Mouse (Mus musculus): Measurements from ENCODE around the gene Aldh8a1. TPM values are rescaled to one million over a fixed set of nuclear protein-coding genes. Genes with fewer than 3 reads are reported as not detected.
"Not testable (repeated sequence)": the region's sequence is repeated elsewhere in the genome, so short reads cannot be mapped to it uniquely, and the experiment has no call there.

Gene Aldh8a1
- polyA plus RNA-seq, 1 experiment from 2014 or later = 0.13 TPM

- Histone ChIP-seq H3K36me3 (ENCODE audit: control insufficient read depth, insufficient read depth, low read length) (no peaks in the 10 kb centered on the region), H3K4me3 (ENCODE audit: low read depth, low read length) (no peak overlapping the region), H3K4me2 (replicated peaks; ENCODE audit: low read depth, low read length) (no peak overlapping the region), H3K9me3 (ENCODE audit: control insufficient read depth, low read depth, low read length) (no peaks in the 10 kb centered on the region), H3K27me3 (ENCODE audit: control insufficient read depth, insufficient read depth, low read length) (no peaks in the 10 kb centered on the region), H3K27ac (ENCODE audit: low read length) (no peak overlapping the region), H3K4me1 (ENCODE audit: control insufficient read depth, insufficient read depth, low read length) (no peaks in the 10 kb centered on the region), H3K9ac (replicated peaks; ENCODE audit: low read depth, low read length) (no peak overlapping the region)
- no peak for ATAC-seq (ENCODE audit: insufficient number of reproducible peaks, insufficient read depth, low FRiP score, low read depth)
- WGBS = 21% methylated on average over 6 of the region's 6 CpGs
Measured at GRCm38 (mm10) chr10:21382914-21383313, 5.8 kb downstream of the Aldh8a1 start.

- H3K4me2 ChIP-seq (replicated peaks; ENCODE audit: low read depth, low read length) = no peak overlapping the region
- H3K4me1 ChIP-seq (ENCODE audit: control insufficient read depth, insufficient read depth, low read length) = no peaks in the 10 kb centered on the region
- no peaks in the 10 kb centered on the region for H3K36me3 ChIP-seq (ENCODE audit: control insufficient read depth, insufficient read depth, low read length)
- no peaks in the 10 kb centered on the region for H3K9me3 ChIP-seq (ENCODE audit: control insufficient read depth, low read depth, low read length)
- no peak for ATAC-seq (ENCODE audit: insufficient number of reproducible peaks, insufficient read depth, low FRiP score, low read depth)
- H3K4me3 ChIP-seq (ENCODE audit: low read depth, low read length) = no peak overlapping the region
- H3K27me3 ChIP-seq (ENCODE audit: control insufficient read depth, insufficient read depth, low read length) = no peaks in the 10 kb centered on the region
- H3K27ac ChIP-seq (ENCODE audit: low read length) = no peak overlapping the region
- WGBS = 82% methylated on average over 3 of the region's 3 CpGs
- no peak overlapping the region for H3K9ac ChIP-seq (replicated peaks; ENCODE audit: low read depth, low read length)
Measured at GRCm38 (mm10) chr10:21385111-21385663, 8.1 kb downstream of the Aldh8a1 start.

- H3K4me3 ChIP-seq (ENCODE audit: low read depth, low read length) = no peak overlapping the region
- no peak for ATAC-seq (ENCODE audit: insufficient number of reproducible peaks, insufficient read depth, low FRiP score, low read depth)
- no peaks in the 10 kb centered on the region for H3K4me1 ChIP-seq (ENCODE audit: control insufficient read depth, insufficient read depth, low read length)
- no peak overlapping the region for H3K27ac ChIP-seq (ENCODE audit: low read length)
- H3K9ac ChIP-seq (replicated peaks; ENCODE audit: low read depth, low read length) = no peak overlapping the region
- WGBS = 85% methylated on average over 11 of the region's 11 CpGs
- H3K36me3 ChIP-seq (ENCODE audit: control insufficient read depth, insufficient read depth, low read length) = no peaks in the 10 kb centered on the region
- no peaks in the 10 kb centered on the region for H3K9me3 ChIP-seq (ENCODE audit: control insufficient read depth, low read depth, low read length)
- H3K27me3 ChIP-seq (ENCODE audit: control insufficient read depth, insufficient read depth, low read length) = no peaks in the 10 kb centered on the region
- no peak overlapping the region for H3K4me2 ChIP-seq (replicated peaks; ENCODE audit: low read depth, low read length)
Measured at GRCm38 (mm10) chr10:21389075-21389474, 12.0 kb downstream of the Aldh8a1 start.

GRCm38 (mm10) chr10:21390440-21390839 is 13.3 kb downstream of the Aldh8a1 start:
- 82% methylated on average over 4 of the region's 4 CpGs for WGBS
- Histone ChIP-seq H3K27ac (ENCODE audit: low read length) (no peak overlapping the region), H3K27me3 (ENCODE audit: control insufficient read depth, insufficient read depth, low read length) (no peaks in the 10 kb centered on the region), H3K4me3 (ENCODE audit: low read depth, low read length) (no peak overlapping the region), H3K4me2 (replicated peaks; ENCODE audit: low read depth, low read length) (no peak overlapping the region), H3K4me1 (ENCODE audit: control insufficient read depth, insufficient read depth, low read length) (no peaks in the 10 kb centered on the region), H3K9ac (replicated peaks; ENCODE audit: low read depth, low read length) (no peak overlapping the region), H3K9me3 (ENCODE audit: control insufficient read depth, low read depth, low read length) (no peaks in the 10 kb centered on the region), H3K36me3 (ENCODE audit: control insufficient read depth, insufficient read depth, low read length) (no peaks in the 10 kb centered on the region)
- ATAC-seq (ENCODE audit: insufficient number of reproducible peaks, insufficient read depth, low FRiP score, low read depth) = no peak

- H3K4me1 ChIP-seq (ENCODE audit: control insufficient read depth, insufficient read depth, low read length) = no peaks in the 10 kb centered on the region
- 70% methylated on average over 4 of the region's 4 CpGs for WGBS
- no peak overlapping the region for H3K9ac ChIP-seq (replicated peaks; ENCODE audit: low read depth, low read length)
- ATAC-seq (ENCODE audit: insufficient number of reproducible peaks, insufficient read depth, low FRiP score, low read depth) = no peak
- no peak overlapping the region for H3K27ac ChIP-seq (ENCODE audit: low read length)
- H3K36me3 ChIP-seq (ENCODE audit: control insufficient read depth, insufficient read depth, low read length) = no peaks in the 10 kb centered on the region
- no peaks in the 10 kb centered on the region for H3K9me3 ChIP-seq (ENCODE audit: control insufficient read depth, low read depth, low read length)
- H3K27me3 ChIP-seq (ENCODE audit: control insufficient read depth, insufficient read depth, low read length) = no peaks in the 10 kb centered on the region
- H3K4me3 ChIP-seq (ENCODE audit: low read depth, low read length) = no peak overlapping the region
- no peak overlapping the region for H3K4me2 ChIP-seq (replicated peaks; ENCODE audit: low read depth, low read length)
Measured at GRCm38 (mm10) chr10:21391286-21391685, 14.2 kb downstream of the Aldh8a1 start.

GRCm38 (mm10) chr10:21393390-21393789 is 16.3 kb downstream of the Aldh8a1 start:
- 97% methylated on average over 2 of the region's 2 CpGs for WGBS
- ATAC-seq (ENCODE audit: insufficient number of reproducible peaks, insufficient read depth, low FRiP score, low read depth) = no peak

GRCm38 (mm10) chr10:21395426-21396139 is 18.5 kb downstream of the Aldh8a1 start:
- Histone ChIP-seq H3K4me3 (ENCODE audit: low read depth, low read length) (no peak overlapping the region), H3K4me2 (replicated peaks; ENCODE audit: low read depth, low read length) (no peak overlapping the region), H3K36me3 (ENCODE audit: control insufficient read depth, insufficient read depth, low read length) (no peaks in the 10 kb centered on the region), H3K27ac (ENCODE audit: low read length) (no peak overlapping the region), H3K9ac (replicated peaks; ENCODE audit: low read depth, low read length) (no peak overlapping the region), H3K4me1 (ENCODE audit: control insufficient read depth, insufficient read depth, low read length) (0 out of 2 replicates have a peak, but pooled peaks cover 4% of the 10 kb centered on the region), H3K27me3 (ENCODE audit: control insufficient read depth, insufficient read depth, low read length) (no peaks in the 10 kb centered on the region), H3K9me3 (ENCODE audit: control insufficient read depth, low read depth, low read length) (no peaks in the 10 kb centered on the region)
- WGBS = 84% methylated on average over 14 of the region's 14 CpGs
- no peak for ATAC-seq (ENCODE audit: insufficient number of reproducible peaks, insufficient read depth, low FRiP score, low read depth)

More at GRCm38 (mm10) chr10:21393390-21393789, 16.3 kb downstream of the Aldh8a1 start:
- Histone ChIP-seq H3K4me3 (ENCODE audit: low read depth, low read length) (no peak overlapping the region), H3K4me2 (replicated peaks; ENCODE audit: low read depth, low read length) (no peak overlapping the region), H3K4me1 (ENCODE audit: control insufficient read depth, insufficient read depth, low read length) (no peaks in the 10 kb centered on the region), H3K27ac (ENCODE audit: low read length) (no peak overlapping the region), H3K9me3 (ENCODE audit: control insufficient read depth, low read depth, low read length) (no peaks in the 10 kb centered on the region), H3K9ac (replicated peaks; ENCODE audit: low read depth, low read length) (no peak overlapping the region), H3K36me3 (ENCODE audit: control insufficient read depth, insufficient read depth, low read length) (no peaks in the 10 kb centered on the region), H3K27me3 (ENCODE audit: control insufficient read depth, insufficient read depth, low read length) (no peaks in the 10 kb centered on the region)

- H3K36me3 ChIP-seq (ENCODE audit: control insufficient read depth, insufficient read depth, low read length); H3K27ac ChIP-seq (ENCODE audit: low read length); H3K4me2 ChIP-seq (replicated peaks; ENCODE audit: low read depth, low read length); H3K9ac ChIP-seq (replicated peaks; ENCODE audit: low read depth, low read length); ATAC-seq (ENCODE audit: insufficient number of reproducible peaks, insufficient read depth, low FRiP score, low read depth); H3K9me3 ChIP-seq (ENCODE audit: control insufficient read depth, low read depth, low read length); H3K27me3 ChIP-seq (ENCODE audit: control insufficient read depth, insufficient read depth, low read length); H3K4me1 ChIP-seq (ENCODE audit: control insufficient read depth, insufficient read depth, low read length); H3K4me3 ChIP-seq (ENCODE audit: low read depth, low read length): not testable (repeated sequence)
- 76% methylated on average over 6 of the region's 6 CpGs for WGBS
Measured at GRCm38 (mm10) chr10:21398873-21399425, 21.9 kb downstream of the Aldh8a1 start.
